Mouse (Mus musculus) ES-E14 (cell line): ENCODE data around the gene Ppp1r1b. TPM values are rescaled to one million over a fixed set of nuclear protein-coding genes. Genes with fewer than 3 reads are reported as not detected.

Source experiments
- DNase-seq: peaks from one replicate; pipeline ENCODE4 v3.0.0-alpha.2; 2013; ENCODE audit warnings: low read depth, low spot score
- H3K27ac ChIP-seq: 2 replicates; pipeline ENCODE4 v1.5.1; 2012; ENCODE audit warnings: low read depth, mild to moderate bottlenecking, low read length, moderate library complexity, mixed read lengths; ENCODE audit not compliant: poor library complexity, insufficient read depth, severe bottlenecking
- H3K36me3 ChIP-seq: 2 replicates; pipeline ENCODE4 v1.6.1; 2012; ENCODE audit warnings: mild to moderate bottlenecking, low read length, moderate library complexity, mixed read lengths; ENCODE audit not compliant: control insufficient read depth, poor library complexity, insufficient read depth, severe bottlenecking
- H3K4me1 ChIP-seq, 2 experiments: fragments of 150-350 bp in 1 of 2; sonication (generic) in 1 of 2; 2 replicates each; pipeline ENCODE4 v1.6.1; 2012; ENCODE audit warnings: low read length in 2 of 2, mild to moderate bottlenecking in 1 of 2, mixed read lengths in 1 of 2; ENCODE audit not compliant: control insufficient read depth in 2 of 2, insufficient read depth in 2 of 2, poor library complexity in 1 of 2
- H3K4me3 ChIP-seq, 2 experiments: fragments of 150-350 bp in 1 of 2; sonication (generic) in 1 of 2; 2 replicates each; pipeline ENCODE4 v1.5.1; 2012; ENCODE audit warnings: low read length in 2 of 2, low read depth in 1 of 2, mild to moderate bottlenecking in 1 of 2, mixed read lengths in 1 of 2; ENCODE audit not compliant: insufficient read depth in 1 of 2, poor library complexity in 1 of 2, severe bottlenecking in 1 of 2
- H3K9ac ChIP-seq: 2 replicates; pipeline ENCODE4 v1.6.1; 2012; ENCODE audit warnings: low read depth, mild to moderate bottlenecking, low read length, mixed read lengths; ENCODE audit not compliant: poor library complexity, insufficient read depth, severe bottlenecking
- H3K9me3 ChIP-seq: fragments of 150-350 bp; sonication (generic); 2 replicates; pipeline ENCODE4 v1.6.1; 2012; ENCODE audit warnings: low read depth, mild to moderate bottlenecking, low read length; ENCODE audit not compliant: control insufficient read depth, insufficient read depth
- CHD2 ChIP-seq: IDR thresholded peaks from 2 replicates; pipeline ENCODE4 v1.6.1; 2014; ENCODE audit warnings: mild to moderate bottlenecking, low read depth, low read length, inconsistent platforms
- HCFC1 ChIP-seq: IDR thresholded peaks from 2 replicates; pipeline ENCODE4 v1.6.1; 2012; ENCODE audit warnings: low read length, inconsistent platforms, borderline replicate concordance; ENCODE audit not compliant: insufficient read depth
- MAFK ChIP-seq: IDR thresholded peaks from 2 replicates; pipeline ENCODE4 v1.6.1; 2014; ENCODE audit warnings: mild to moderate bottlenecking, low read depth, low read length, inconsistent platforms; ENCODE audit not compliant: insufficient read depth
- ZC3H11A ChIP-seq: IDR thresholded peaks from 2 replicates; pipeline ENCODE4 v1.6.1; 2012; ENCODE audit warnings: low read depth, mild to moderate bottlenecking, inconsistent platforms, low read length, borderline replicate concordance
- ZNF384 ChIP-seq: IDR thresholded peaks from 2 replicates; pipeline ENCODE4 v1.6.1; 2012; ENCODE audit warnings: low read depth, low read length, inconsistent platforms
- in situ Hi-C, 2 experiments: fragments of 600-800 bp; cut with MboI; formaldehyde crosslinking; loops; one replicate each; pipeline ENCODE4 v1.15.1; 2025; ENCODE audit warnings: low sequenced_read_pairs in 2 of 2, inconsistent platforms in 1 of 2; ENCODE audit not compliant: unreplicated experiment in 2 of 2
- total RNA-seq: library from RNA; depleted of rRNA; stranded (reverse); fragments of 300-350 nt; gene quantifications from 2 replicates; pipeline ENCODE4 v1.2.3, GENCODE M21; 2012

The Ppp1r1b gene
- total RNA-seq, 1 experiment = 0.22 TPM

DNA sequence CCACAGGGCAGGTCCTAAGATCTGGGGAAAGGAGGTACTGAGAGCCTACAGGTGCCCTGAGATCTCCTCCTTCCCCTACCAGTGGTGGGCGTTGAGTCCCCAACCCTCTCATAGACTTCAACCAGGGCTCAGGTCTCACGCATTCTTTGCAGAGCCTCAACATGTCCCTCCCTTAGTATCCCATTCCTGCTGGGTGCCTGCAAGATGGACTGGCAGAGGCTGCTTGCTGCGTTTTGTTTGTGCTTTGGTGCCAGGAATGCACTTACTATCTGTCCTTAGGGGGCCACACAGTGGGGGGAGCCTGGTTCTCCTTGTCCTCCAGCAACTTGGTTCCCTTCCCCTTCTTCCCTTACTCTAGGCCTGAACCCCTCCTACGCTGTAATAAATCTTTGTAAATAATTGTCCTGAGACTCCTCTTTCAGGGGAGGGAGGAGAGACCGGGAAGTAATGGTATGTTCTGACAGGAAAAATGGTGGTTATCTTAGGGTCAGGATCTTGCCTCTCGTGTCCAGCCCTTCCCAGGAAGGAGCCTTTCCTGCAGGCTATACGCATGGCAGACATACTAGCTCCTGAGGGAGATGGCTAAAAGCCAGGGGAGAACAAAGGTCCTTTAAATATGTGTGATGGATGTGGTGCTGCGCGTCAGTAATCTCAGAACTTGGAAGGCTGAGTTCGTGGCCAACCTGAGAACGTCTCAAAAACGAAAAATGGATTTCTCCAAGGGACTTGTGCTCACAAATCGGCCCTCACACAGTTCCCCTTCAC lies 9.4 kb downstream of the Ppp1r1b start:
- H3K9me3 ChIP-seq = no peaks in the 10 kb centered on the region
- H3K27ac ChIP-seq = no peak overlapping the region
- no peaks in the 10 kb centered on the region for H3K36me3 ChIP-seq
- no peak for DNase-seq
- peaks cover 2 to 15% of the 10 kb centered on the region in 2 experiments; a peak in 1 of 4 replicates for H3K4me1 ChIP-seq
- H3K9ac ChIP-seq = peak overlapping the region; percentile 69
- H3K4me3 ChIP-seq = peak overlapping the region; percentile 62 to 99
- in situ Hi-C loops = no loop called here
- no peak for TF ChIP-seq ZC3H11A
- no peak for TF ChIP-seq MAFK
- TF ChIP-seq ZNF384 = no peak
- no peak for TF ChIP-seq CHD2
- no peak for TF ChIP-seq HCFC1

DNA sequence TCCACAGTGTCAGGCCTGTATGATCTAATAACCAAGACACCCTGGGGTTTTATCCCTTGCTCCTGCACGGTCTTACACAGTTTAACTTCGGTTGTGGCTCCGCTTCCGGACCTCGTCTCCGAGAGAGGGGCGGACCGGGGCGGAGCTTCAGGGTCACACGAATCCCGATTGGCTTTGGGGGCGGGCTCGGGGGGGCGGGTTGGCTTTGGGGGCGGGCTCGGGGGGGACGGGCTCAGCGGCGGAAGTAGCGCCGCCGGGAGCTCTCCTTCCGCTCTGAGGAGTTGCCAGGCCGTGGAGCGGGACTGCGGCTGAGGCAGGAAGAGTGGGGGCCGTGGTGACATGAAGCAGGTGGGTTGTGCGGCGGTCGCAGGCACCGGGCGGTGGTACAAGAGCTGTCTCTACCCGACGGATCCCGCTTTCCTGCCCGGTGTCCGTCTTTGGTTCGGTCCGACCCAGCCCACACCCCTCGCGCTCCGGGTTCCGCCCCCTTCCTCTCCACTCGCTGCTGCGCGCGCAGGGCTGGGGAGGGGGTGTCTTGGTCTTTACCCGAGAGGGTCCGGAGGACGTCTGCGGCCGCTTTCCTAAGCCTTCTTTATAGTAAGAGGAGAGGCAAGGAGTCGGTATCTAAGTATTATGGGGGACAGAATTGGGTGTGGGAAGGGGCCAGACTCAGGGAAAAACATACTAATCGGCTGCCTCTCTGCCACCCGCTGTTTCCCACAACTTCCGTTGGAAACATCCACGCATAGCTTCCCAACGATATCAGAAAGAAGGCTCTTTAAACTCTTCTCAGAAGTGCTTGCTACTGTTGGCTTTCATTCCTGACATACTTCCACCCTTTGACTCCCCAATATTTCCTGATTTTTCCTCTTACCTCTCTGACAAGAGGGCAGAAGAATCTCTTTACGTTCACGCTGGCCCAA lies 10.2 kb downstream of the Ppp1r1b start, which contains the start of gene Stard3:
Gene Stard3 (plus strand): TSS at position 208 of the 923 bp plus-strand sequence.
- in situ Hi-C loops = no loop called here
- Histone ChIP-seq H3K9me3 (no peaks in the 10 kb centered on the region), H3K4me3 (peak within 1 kb of the TSS; percentile 99), H3K4me1 (peaks cover 2 to 14% of the 10 kb centered on the region in 2 experiments; a peak in 1 of 4 replicates), H3K9ac (peak within 1 kb of the TSS; percentile 98), H3K27ac (peak within 1 kb of the TSS; percentile 66; the same call in 1 of the 2 replicates), H3K36me3 (no peaks in the 10 kb centered on the region)
- TF ChIP-seq CHD2 = no peak
- TF ChIP-seq HCFC1 = peak; percentile 79
- peak; percentile 93 for DNase-seq

DNA sequence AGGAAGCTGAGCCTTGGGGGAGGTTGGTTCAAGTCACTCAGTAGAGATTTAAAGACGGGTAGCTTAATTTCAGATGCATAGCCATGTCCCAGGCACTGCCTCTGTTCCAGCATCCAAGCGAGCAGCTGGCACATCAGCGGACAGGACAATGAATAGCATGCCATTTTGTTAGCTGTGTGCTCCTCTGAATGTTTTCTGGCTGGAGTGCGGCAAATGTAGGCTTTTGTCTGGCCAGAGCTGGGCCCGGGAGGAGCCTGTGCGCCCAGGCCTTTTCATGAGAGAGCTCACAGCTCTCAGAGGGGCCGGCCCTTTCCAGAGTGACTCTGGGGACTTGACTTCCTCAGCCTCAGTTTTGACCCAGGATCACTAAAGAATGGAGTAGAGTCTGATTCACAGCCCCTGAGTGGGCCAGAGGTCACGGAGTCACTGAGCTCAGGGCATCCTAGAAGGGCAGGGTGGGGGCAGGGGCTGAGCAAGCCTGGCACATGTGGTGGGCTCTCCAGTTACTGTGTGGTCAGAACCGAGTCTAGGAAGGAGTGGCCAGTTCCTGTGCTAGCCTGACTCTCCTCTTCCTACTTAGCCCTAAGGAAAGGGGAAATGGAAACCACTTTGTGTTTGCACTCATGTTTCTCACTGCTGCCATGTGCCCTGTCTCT lies 12.8 kb downstream of the Ppp1r1b start:
- peaks cover 0 to 6% of the 10 kb centered on the region in 2 experiments; a peak in 1 of 4 replicates for H3K4me1 ChIP-seq
- H3K9ac ChIP-seq = no peak overlapping the region
- no peak for DNase-seq
- no peaks in the 10 kb centered on the region for H3K9me3 ChIP-seq
- H3K27ac ChIP-seq = no peak overlapping the region
- H3K36me3 ChIP-seq = no peaks in the 10 kb centered on the region
- in situ Hi-C loops = no loop called here
- no peak for TF ChIP-seq ZC3H11A
- no peak for TF ChIP-seq HCFC1
- no peak for TF ChIP-seq MAFK
- no peak for TF ChIP-seq CHD2
- TF ChIP-seq ZNF384 = no peak
- no peak overlapping the region for H3K4me3 ChIP-seq

DNA sequence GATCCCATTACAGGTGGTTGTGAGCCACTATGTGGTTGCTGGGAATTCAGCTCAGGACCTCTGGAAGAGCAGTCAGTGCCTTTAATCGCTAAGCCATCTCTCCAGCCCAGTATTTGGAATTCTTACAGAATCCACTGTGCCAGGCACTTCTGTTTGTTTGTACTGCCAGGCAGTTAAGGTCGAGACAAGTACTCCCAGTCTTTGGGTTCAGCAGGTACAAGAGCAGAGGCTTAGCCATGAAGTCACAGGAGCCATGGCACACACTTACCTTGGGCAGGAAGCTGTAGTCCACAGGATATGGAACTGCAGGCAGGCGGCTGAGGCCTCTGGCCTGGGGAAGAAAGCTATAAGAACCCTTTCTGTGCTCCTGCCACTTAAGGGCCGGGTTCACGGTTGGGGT lies 15.6 kb downstream of the Ppp1r1b start:
- no peak for TF ChIP-seq ZC3H11A
- no peak for TF ChIP-seq ZNF384
- TF ChIP-seq HCFC1 = no peak
- no peak for TF ChIP-seq CHD2
- TF ChIP-seq MAFK = no peak
- Histone ChIP-seq H3K4me3 (no peak overlapping the region), H3K36me3 (no peaks in the 10 kb centered on the region), H3K9me3 (no peaks in the 10 kb centered on the region), H3K9ac (no peak overlapping the region), H3K4me1 (peaks cover 0 to 4% of the 10 kb centered on the region in 2 experiments; a peak in 1 of 4 replicates), H3K27ac (no peak overlapping the region)
- DNase-seq = no peak
- in situ Hi-C loops = no loop called here
